Mouse (Mus musculus) cerebellum, adult 2 months (tissue): Measurements from ENCODE around the gene Pgm3.

Experiments used
- CTCF ChIP-seq: fragments of 200-500 bp; IDR thresholded peaks from 2 replicates; pipeline ENCODE4 v1.5.1; 2011; ENCODE audit warnings: low read depth, mild to moderate bottlenecking, control low read depth, low read length, moderate library complexity, borderline replicate concordance; ENCODE audit not compliant: insufficient read depth
- POLR2A ChIP-seq: fragments of 200-500 bp; IDR thresholded peaks from 2 replicates; pipeline ENCODE4 v1.6.1; 2011; ENCODE audit warnings: low read length, control low read depth, borderline replicate concordance; ENCODE audit not compliant: insufficient read depth

GRCm38 (mm10) chr9:86553886-86554285, 17.8 kb downstream of the Pgm3 start:
- TF ChIP-seq CTCF: no peak
- TF ChIP-seq POLR2A: no peak
